Mouse (Mus musculus): ENCODE results near the gene Egfr.

The Egfr gene

GRCm38 (mm10) chr11:16752007-16752348, at the start of gene Egfr:
Gene Egfr (plus strand): TSS chr11:16752203.
- peak; percentile 77 for DNase-seq (ENCODE audit: low spot score)

- no peak for DNase-seq (ENCODE audit: low spot score)
These were observed 48.8 kb upstream of the Egfr start for GRCm38 (mm10) chr11:16703221-16703620.

GRCm38 (mm10) chr11:16735083-16735644, 16.8 kb upstream of the Egfr start:
- DNase-seq (ENCODE audit: low spot score): no peak

GRCm38 (mm10) chr11:16737323-16737722, 14.7 kb upstream of the Egfr start:
- DNase-seq (ENCODE audit: low spot score): no peak

- DNase-seq (ENCODE audit: low spot score): no peak
These were observed 13.3 kb upstream of the Egfr start for GRCm38 (mm10) chr11:16738691-16739090.

- DNase-seq (ENCODE audit: low spot score): peak; percentile 4
These were observed 12.8 kb upstream of the Egfr start for GRCm38 (mm10) chr11:16739155-16739554.

- DNase-seq (ENCODE audit: low spot score): no peak
These were observed 11.1 kb upstream of the Egfr start for GRCm38 (mm10) chr11:16740691-16741611.

GRCm38 (mm10) chr11:16742251-16742650, 9.8 kb upstream of the Egfr start:
- no peak for DNase-seq (ENCODE audit: low spot score)

- no peak for DNase-seq (ENCODE audit: low spot score)
These were observed 9.2 kb upstream of the Egfr start for GRCm38 (mm10) chr11:16742821-16743220.

GRCm38 (mm10) chr11:16751457-16751982, 483 bp upstream of the Egfr start:
- peak; percentile 89 for DNase-seq (ENCODE audit: low spot score)

- peak; percentile 14 for DNase-seq (ENCODE audit: low spot score)
These were observed 548 bp downstream of the Egfr start for GRCm38 (mm10) chr11:16752349-16753153.

GRCm38 (mm10) chr11:16753154-16754040, 1.4 kb downstream of the Egfr start:
- peak; percentile 9 for DNase-seq (ENCODE audit: low spot score)

GRCm38 (mm10) chr11:16759930-16760329, 7.9 kb downstream of the Egfr start:
- DNase-seq (ENCODE audit: low spot score): no peak

GRCm38 (mm10) chr11:16761184-16761583, 9.2 kb downstream of the Egfr start:
- DNase-seq (ENCODE audit: low spot score): no peak

GRCm38 (mm10) chr11:16766038-16766815, 14.2 kb downstream of the Egfr start:
- peak; percentile 12 for DNase-seq (ENCODE audit: low spot score)

GRCm38 (mm10) chr11:16767984-16768383, 16.0 kb downstream of the Egfr start:
- DNase-seq (ENCODE audit: low spot score): no peak

- no peak for DNase-seq (ENCODE audit: low spot score)
These were observed 17.3 kb downstream of the Egfr start for GRCm38 (mm10) chr11:16769276-16769675.

GRCm38 (mm10) chr11:16769709-16770303, 17.8 kb downstream of the Egfr start:
- DNase-seq (ENCODE audit: low spot score): peak; percentile 4

GRCm38 (mm10) chr11:16770966-16771365, 19.0 kb downstream of the Egfr start:
- peak; percentile 4 for DNase-seq (ENCODE audit: low spot score)

- DNase-seq (ENCODE audit: low spot score): no peak
These were observed 20.7 kb downstream of the Egfr start for GRCm38 (mm10) chr11:16772717-16773116.
